Mouse (Mus musculus) adipocyte (in vitro differentiated cells): ENCODE data around the gene Gm9918.

ENCODE experiments used
- DNase-seq: peaks from one replicate; pipeline ENCODE4 v3.0.0-alpha.2; 2016; ENCODE audit warnings: low spot score

The Gm9918 gene

GRCm38 (mm10) chr15:102245891-102246741, 24.2 kb upstream of the Gm9918 start:
- peak; percentile 83 for DNase-seq

- DNase-seq, result peak; percentile 96
Measured at GRCm38 (mm10) chr15:102246866-102247251, 23.5 kb upstream of the Gm9918 start.

- peak; percentile 76 for DNase-seq
Measured at GRCm38 (mm10) chr15:102247252-102248130, 22.9 kb upstream of the Gm9918 start.

GRCm38 (mm10) chr15:102248131-102248811, 22.1 kb upstream of the Gm9918 start:
- DNase-seq, result peak; percentile 59

GRCm38 (mm10) chr15:102248812-102249191, 21.6 kb upstream of the Gm9918 start:
- no peak for DNase-seq

- no peak for DNase-seq
Measured at GRCm38 (mm10) chr15:102249251-102249691, 21.1 kb upstream of the Gm9918 start.

GRCm38 (mm10) chr15:102249967-102250366, 20.4 kb upstream of the Gm9918 start:
- no peak for DNase-seq

- DNase-seq, result no peak
Measured at GRCm38 (mm10) chr15:102250521-102250920, 19.8 kb upstream of the Gm9918 start.

GRCm38 (mm10) chr15:102255547-102256255, 14.7 kb upstream of the Gm9918 start:
- no peak for DNase-seq

GRCm38 (mm10) chr15:102256431-102257201, 13.7 kb upstream of the Gm9918 start:
- DNase-seq, result no peak

- peak; percentile 69 for DNase-seq
Measured at GRCm38 (mm10) chr15:102257202-102258075, 12.9 kb upstream of the Gm9918 start, which contains the start of gene Rarg. TSS of gene Rarg (minus strand) at chr15:102257517.

GRCm38 (mm10) chr15:102258076-102258470, 12.3 kb upstream of the Gm9918 start:
- no peak for DNase-seq

- DNase-seq, result no peak
Measured at GRCm38 (mm10) chr15:102258581-102259253, 11.6 kb upstream of the Gm9918 start.

- DNase-seq, result no peak
Measured at GRCm38 (mm10) chr15:102262582-102262981, 7.8 kb upstream of the Gm9918 start.

GRCm38 (mm10) chr15:102263037-102263436, 7.3 kb upstream of the Gm9918 start:
- no peak for DNase-seq

- DNase-seq, result no peak
Measured at GRCm38 (mm10) chr15:102265548-102265947, 4.8 kb upstream of the Gm9918 start.

GRCm38 (mm10) chr15:102271441-102271840, 1.1 kb downstream of the Gm9918 start:
- DNase-seq, result no peak

GRCm38 (mm10) chr15:102273982-102274716, 3.8 kb downstream of the Gm9918 start:
- DNase-seq, result no peak

GRCm38 (mm10) chr15:102278726-102279091, 8.3 kb downstream of the Gm9918 start:
- no peak for DNase-seq
